Mouse (Mus musculus) kidney, adult 11 months (tissue): ENCODE data around the gene Leng1.
"Not testable (repeated sequence)": the region's sequence is repeated elsewhere in the genome, so short reads cannot be mapped to it uniquely, and the experiment has no call there.

Experiments used
- DNase-seq: peaks from one replicate; pipeline ENCODE4 v3.0.0; 2022

The Leng1 gene

GRCm38 (mm10) chr7:3665215-3666114 lies at the start of gene Leng1:
Leng1 (minus strand) TSS chr7:3665840.
- DNase-seq = peak; percentile 98

GRCm38 (mm10) chr7:3715249-3715648 lies 49.6 kb upstream of the Leng1 start:
- DNase-seq = no peak

GRCm38 (mm10) chr7:3712264-3712942 lies 46.8 kb upstream of the Leng1 start:
- DNase-seq = no peak

- DNase-seq = no peak
These were observed 43.4 kb upstream of the Leng1 start for GRCm38 (mm10) chr7:3709000-3709399.

GRCm38 (mm10) chr7:3708447-3708980 lies 42.9 kb upstream of the Leng1 start:
- not testable (repeated sequence) for DNase-seq

GRCm38 (mm10) chr7:3707568-3708413 lies 42.2 kb upstream of the Leng1 start:
- DNase-seq = no peak

GRCm38 (mm10) chr7:3707027-3707426 lies 41.4 kb upstream of the Leng1 start:
- DNase-seq = no peak

- DNase-seq = no peak
These were observed 40.8 kb upstream of the Leng1 start for GRCm38 (mm10) chr7:3706343-3706934.

GRCm38 (mm10) chr7:3705911-3706310 lies 40.3 kb upstream of the Leng1 start:
- DNase-seq = no peak

GRCm38 (mm10) chr7:3705461-3705860 lies 39.8 kb upstream of the Leng1 start:
- not testable (repeated sequence) for DNase-seq

GRCm38 (mm10) chr7:3704475-3704874 lies 38.8 kb upstream of the Leng1 start:
- DNase-seq = no peak

GRCm38 (mm10) chr7:3703879-3704441 lies 38.3 kb upstream of the Leng1 start, which contains the start of gene Rps9:
Rps9 (plus strand) TSS chr7:3703993.
- DNase-seq = peak; percentile 96

- no peak for DNase-seq
These were observed 37.7 kb upstream of the Leng1 start for GRCm38 (mm10) chr7:3703148-3703878.

GRCm38 (mm10) chr7:3698471-3698870 lies 32.8 kb upstream of the Leng1 start:
- DNase-seq = no peak

GRCm38 (mm10) chr7:3694949-3695305 lies 29.3 kb upstream of the Leng1 start:
- not testable (repeated sequence) for DNase-seq

- peak; percentile 84 for DNase-seq
These were observed 28.7 kb upstream of the Leng1 start for GRCm38 (mm10) chr7:3694076-3694948.

GRCm38 (mm10) chr7:3693809-3694075 lies 28.1 kb upstream of the Leng1 start:
- DNase-seq = no peak

GRCm38 (mm10) chr7:3692987-3693808 lies 27.6 kb upstream of the Leng1 start, which contains the start of gene Mboat7:
Mboat7 (minus strand) TSS chr7:3693523.
- peak; percentile 99 for DNase-seq

- DNase-seq = no peak
These were observed 26.8 kb upstream of the Leng1 start, which contains the start of gene Tsen34 for GRCm38 (mm10) chr7:3692382-3692986. Tsen34 (plus strand) TSS chr7:3692863.
